Mouse (Mus musculus) lung, embryonic 16.5 days (tissue): ENCODE measurements around the gene Islr. TPM values are rescaled to one million over a fixed set of nuclear protein-coding genes. Genes with fewer than 3 reads are reported as not detected.

Experiments used
- ATAC-seq: fragments of 200-750 bp; cut with Nextera tagmentation; 2 replicates; pipeline ENCODE4 v1.8.0; 2017; ENCODE audit warnings: low read depth, mild to moderate bottlenecking, moderate library complexity
- H3K27ac ChIP-seq: fragments of 300-500 bp; sonication (generic); 2 replicates; pipeline ENCODE4 v1.5.1; 2014; ENCODE audit warnings: mild to moderate bottlenecking, control low read depth, low read length
- H3K27me3 ChIP-seq: fragments of 300-500 bp; sonication (generic); 2 replicates; pipeline ENCODE4 v1.6.1; 2014; ENCODE audit warnings: low read depth, low read length, mixed read lengths; ENCODE audit not compliant: control insufficient read depth, insufficient read depth
- H3K36me3 ChIP-seq: fragments of 300-500 bp; sonication (generic); 2 replicates; pipeline ENCODE4 v1.6.1; 2014; ENCODE audit warnings: low read length; ENCODE audit not compliant: control insufficient read depth, insufficient read depth
- H3K4me1 ChIP-seq: fragments of 300-500 bp; sonication (generic); replicated peaks from 2 replicates; pipeline ENCODE4 v1.6.1; 2014; ENCODE audit warnings: low read length, mixed read lengths; ENCODE audit not compliant: control insufficient read depth, insufficient read depth
- H3K4me2 ChIP-seq: fragments of 300-500 bp; sonication (generic); 2 replicates; pipeline ENCODE4 v1.6.1; 2014; ENCODE audit warnings: low read depth, low read length, control low read depth
- H3K4me3 ChIP-seq: fragments of 300-500 bp; sonication (generic); 2 replicates; pipeline ENCODE4 v1.5.1; 2014; ENCODE audit warnings: mild to moderate bottlenecking, low read length, control low read depth
- H3K9ac ChIP-seq: fragments of 300-500 bp; sonication (generic); 2 replicates; pipeline ENCODE4 v1.6.1; 2014; ENCODE audit warnings: low read length, control low read depth
- H3K9me3 ChIP-seq: fragments of 300-500 bp; sonication (generic); 2 replicates; pipeline ENCODE4 v1.6.1; 2016; ENCODE audit warnings: low read length; ENCODE audit not compliant: control insufficient read depth
- WGBS: fragments of 180-500 bp; shearing (Covaris S2); extraction: QIAGEN DNeasy Blood & Tissue Kit; methylation state at CpG from one replicate; pipeline ENCODE4 v1.1.7; 2014; 5-methylcytosine and 5-hydroxymethylcytosine counted together
- polyA plus RNA-seq: library from polyadenylated mRNA; unstranded; fragments of >200 nt; fragmentation: Nextera tagmentation; extraction: Ambion mirVana; gene quantifications from 2 replicates; pipeline ENCODE4 v1.2.1, GENCODE M21; 2015

Gene Islr
- polyA plus RNA-seq, 1 experiment from 2014 or later, result 79.4 TPM

DNA sequence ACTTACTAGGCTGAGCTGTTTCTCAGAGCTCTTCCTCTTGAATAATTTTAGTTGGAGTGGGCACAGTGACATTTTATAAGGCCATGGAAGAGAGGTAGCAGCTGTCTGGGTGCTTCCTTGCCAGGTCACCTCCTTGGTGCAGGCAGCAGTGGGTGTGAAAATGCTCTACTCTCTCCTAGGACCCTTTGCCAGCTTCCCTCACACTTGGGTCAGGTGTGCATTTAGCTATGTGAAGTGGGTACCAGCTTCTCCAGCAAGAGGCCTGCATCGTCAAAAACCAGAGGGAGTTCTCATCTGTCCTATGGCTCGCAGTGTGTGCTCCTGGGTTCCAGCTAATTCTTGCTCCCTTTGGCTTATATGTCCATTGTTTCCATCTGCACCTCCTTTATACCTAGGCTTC, 24.7 kb downstream of the Islr start:
- Histone ChIP-seq H3K36me3 (no peaks in the 10 kb centered on the region), H3K27ac (no peak overlapping the region), H3K27me3 (no peaks in the 10 kb centered on the region), H3K4me1 (no peaks in the 10 kb centered on the region), H3K9ac (no peak overlapping the region), H3K9me3 (no peaks in the 10 kb centered on the region), H3K4me2 (no peak overlapping the region), H3K4me3 (no peak overlapping the region)
- ATAC-seq, result no peak
- WGBS, result 88% methylated on average over 2 of the region's 2 CpGs

DNA sequence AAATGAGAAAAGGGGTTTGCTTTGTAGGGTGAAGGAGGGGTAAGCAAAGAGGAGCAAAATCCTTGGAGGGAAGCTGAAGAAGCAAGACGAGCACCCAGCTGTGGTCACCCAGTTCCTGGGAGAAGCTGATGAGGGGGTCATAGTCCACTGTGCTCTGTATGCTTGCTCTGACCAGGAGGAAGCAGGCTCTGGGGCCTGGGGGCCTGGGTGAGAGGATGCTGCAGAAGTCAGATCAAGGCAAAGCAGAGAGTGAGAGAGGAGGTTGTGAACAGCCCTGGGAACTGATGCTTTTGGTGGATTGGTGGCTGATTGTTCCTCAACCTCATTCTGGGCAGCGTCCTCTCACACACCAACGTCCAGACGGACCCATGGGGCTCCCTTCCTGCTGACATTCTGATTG, 26.9 kb downstream of the Islr start:
- H3K9ac ChIP-seq, result no peak overlapping the region
- no peak overlapping the region for H3K4me2 ChIP-seq
- H3K4me3 ChIP-seq, result no peak overlapping the region
- H3K36me3 ChIP-seq, result no peaks in the 10 kb centered on the region
- H3K9me3 ChIP-seq, result no peaks in the 10 kb centered on the region
- 78% methylated on average over 4 of the region's 4 CpGs for WGBS
- no peaks in the 10 kb centered on the region for H3K4me1 ChIP-seq
- H3K27ac ChIP-seq, result no peak overlapping the region
- no peak for ATAC-seq
- no peaks in the 10 kb centered on the region for H3K27me3 ChIP-seq

DNA sequence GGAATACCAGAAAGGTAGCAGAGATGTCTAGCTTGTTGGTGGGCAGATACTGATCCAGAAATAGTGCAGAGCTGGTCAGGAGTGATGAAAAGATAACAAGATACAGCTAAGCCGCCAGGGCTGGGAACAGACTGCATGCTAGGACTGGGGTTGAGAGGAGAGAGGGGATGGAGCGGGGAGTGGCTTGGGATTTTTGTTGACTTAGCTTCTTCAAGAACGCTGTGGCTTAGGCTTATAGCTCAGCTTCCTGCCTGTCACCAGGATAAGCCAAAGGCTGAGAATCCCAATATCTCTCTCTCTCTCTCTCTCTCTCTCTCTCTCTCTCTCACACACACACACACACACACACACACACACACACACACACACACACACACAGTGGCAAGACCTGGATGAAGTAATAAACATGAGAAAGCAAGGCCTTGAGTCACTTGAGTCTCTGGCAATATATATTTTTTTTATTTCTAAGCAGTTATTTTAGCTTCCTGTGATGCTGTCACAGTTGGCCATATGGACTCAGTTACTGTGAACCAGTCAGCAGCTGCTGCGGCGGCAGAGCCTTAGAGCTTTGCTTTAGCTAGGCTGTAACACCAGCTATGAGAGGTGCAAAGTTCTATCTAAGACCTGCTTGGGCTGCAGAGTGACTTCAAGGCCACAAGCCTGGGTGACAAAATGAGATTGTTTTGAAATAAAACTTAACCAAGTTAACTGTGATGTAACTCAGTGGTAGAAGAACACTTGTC, 28.2 kb downstream of the Islr start:
- H3K27ac ChIP-seq, result no peak overlapping the region
- no peaks in the 10 kb centered on the region for H3K27me3 ChIP-seq
- H3K4me1 ChIP-seq, result no peaks in the 10 kb centered on the region
- ATAC-seq, result no peak
- H3K9me3 ChIP-seq, result no peaks in the 10 kb centered on the region
- H3K4me3 ChIP-seq, result no peak overlapping the region
- no peak overlapping the region for H3K4me2 ChIP-seq
- no peaks in the 10 kb centered on the region for H3K36me3 ChIP-seq
- H3K9ac ChIP-seq, result no peak overlapping the region
- WGBS, result 22% methylated on average over 5 of the region's 5 CpGs

DNA sequence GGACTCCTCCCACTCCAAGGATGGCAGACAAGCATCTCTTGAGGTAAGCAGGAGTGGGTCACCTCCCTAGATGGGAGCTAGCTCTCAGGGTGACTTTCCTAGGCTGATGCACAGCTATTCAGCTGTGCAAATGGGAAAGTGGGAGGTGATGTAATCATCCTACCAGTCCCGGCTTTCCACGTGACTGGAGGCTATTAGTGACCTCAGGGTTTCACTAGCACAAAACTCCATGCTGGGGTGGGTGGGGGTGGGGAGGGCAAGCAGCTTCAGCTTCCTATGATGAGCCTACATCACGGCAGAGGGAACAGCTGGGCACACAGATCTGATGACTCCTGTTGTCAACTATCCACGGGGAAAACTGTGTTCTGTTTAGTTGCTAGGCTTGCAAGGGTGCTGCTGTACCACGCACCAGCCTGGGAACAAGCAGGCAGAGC, 29.3 kb downstream of the Islr start:
- Histone ChIP-seq H3K27ac (no peak overlapping the region), H3K4me3 (no peak overlapping the region), H3K4me2 (no peak overlapping the region), H3K9ac (no peak overlapping the region), H3K36me3 (no peaks in the 10 kb centered on the region), H3K9me3 (no peaks in the 10 kb centered on the region), H3K27me3 (no peaks in the 10 kb centered on the region), H3K4me1 (no peaks in the 10 kb centered on the region)
- 29% methylated on average over 5 of the region's 5 CpGs for WGBS
- no peak for ATAC-seq

GRCm38 (mm10) chr9:58172863-58173262, 31.2 kb downstream of the Islr start:
- Histone ChIP-seq H3K27ac (no peak overlapping the region), H3K4me1 (no peaks in the 10 kb centered on the region), H3K9me3 (no peaks in the 10 kb centered on the region), H3K4me3 (no peak overlapping the region), H3K27me3 (no peaks in the 10 kb centered on the region), H3K4me2 (no peak overlapping the region), H3K9ac (no peak overlapping the region), H3K36me3 (no peaks in the 10 kb centered on the region)
- ATAC-seq, result no peak
- 55% methylated on average over 2 of the region's 2 CpGs for WGBS

DNA sequence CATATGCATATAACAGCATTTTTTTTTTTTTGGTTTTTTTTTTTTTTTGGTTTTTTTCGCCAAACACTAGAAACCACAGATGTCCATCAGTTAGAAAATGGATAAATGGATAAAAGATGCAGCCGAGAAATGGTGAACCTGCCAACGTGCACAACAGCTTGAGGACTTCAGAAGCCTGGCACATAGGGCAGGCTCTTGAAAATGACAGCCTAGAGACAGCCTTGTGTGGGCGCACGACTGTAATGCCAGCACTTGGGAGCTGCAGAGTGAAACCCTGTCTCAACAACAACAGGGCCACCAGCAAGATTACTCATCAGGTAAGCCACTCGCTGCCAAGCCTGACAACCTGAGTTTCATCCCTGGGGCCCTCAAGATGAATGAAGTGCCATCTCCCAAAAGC, 34.7 kb downstream of the Islr start:
- 71% methylated on average over 6 of the region's 6 CpGs for WGBS
- Histone ChIP-seq H3K27ac (no peak overlapping the region), H3K36me3 (no peaks in the 10 kb centered on the region), H3K9ac (no peak overlapping the region), H3K9me3 (no peaks in the 10 kb centered on the region), H3K4me3 (no peak overlapping the region), H3K4me1 (no peaks in the 10 kb centered on the region), H3K4me2 (no peak overlapping the region), H3K27me3 (no peaks in the 10 kb centered on the region)
- ATAC-seq, result no peak

DNA sequence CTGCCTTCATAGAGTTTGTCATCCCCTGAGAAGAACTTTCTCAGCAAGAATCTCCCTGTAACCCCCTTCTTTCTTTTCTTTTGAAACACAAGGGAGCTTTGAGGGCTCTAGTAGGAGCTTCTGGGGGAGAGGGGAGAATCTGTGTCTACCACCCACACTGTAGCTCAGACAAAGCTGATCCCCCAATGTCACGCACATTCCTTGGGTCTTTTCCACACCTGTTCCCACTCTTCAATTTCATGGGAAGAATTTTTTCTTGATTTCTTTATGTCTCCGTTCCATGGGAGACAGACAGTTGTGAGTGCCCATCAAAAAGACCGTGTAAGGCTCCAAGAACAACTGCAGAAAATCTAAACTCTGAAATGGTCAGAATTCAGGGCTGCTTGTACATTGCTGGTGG, 35.2 kb downstream of the Islr start:
- Histone ChIP-seq H3K27ac (no peak overlapping the region), H3K27me3 (no peaks in the 10 kb centered on the region), H3K4me3 (no peak overlapping the region), H3K9ac (no peak overlapping the region), H3K9me3 (no peaks in the 10 kb centered on the region), H3K4me1 (no peaks in the 10 kb centered on the region), H3K4me2 (no peak overlapping the region), H3K36me3 (no peaks in the 10 kb centered on the region)
- no peak for ATAC-seq
- WGBS, result 73% methylated on average over 3 of the region's 3 CpGs

DNA sequence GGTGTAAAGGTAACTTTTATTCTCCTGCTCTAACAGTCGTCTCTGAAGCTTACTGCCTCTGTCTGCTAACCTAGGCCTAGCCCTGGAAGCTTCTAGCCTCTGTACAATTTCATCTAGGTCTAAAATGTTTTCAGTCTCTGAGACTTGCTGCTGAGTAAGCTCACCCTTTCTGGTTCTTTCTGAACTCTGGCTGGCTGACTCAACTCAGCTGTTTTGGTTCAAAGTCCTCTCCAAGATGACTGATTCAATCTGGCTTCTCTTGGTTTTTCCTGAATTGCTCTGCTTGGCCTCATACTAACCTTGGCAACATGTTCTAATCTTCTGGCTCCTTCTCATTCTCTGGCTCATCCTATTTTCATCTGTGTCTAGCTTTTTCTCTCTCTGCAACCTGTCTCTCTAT, 38.3 kb downstream of the Islr start:
- H3K36me3 ChIP-seq, result no peaks in the 10 kb centered on the region
- ATAC-seq, result no peak
- H3K4me2 ChIP-seq, result no peak overlapping the region
- no peak overlapping the region for H3K9ac ChIP-seq
- no peaks in the 10 kb centered on the region for H3K9me3 ChIP-seq
- no peaks in the 10 kb centered on the region for H3K4me1 ChIP-seq
- H3K27me3 ChIP-seq, result no peaks in the 10 kb centered on the region
- no peak overlapping the region for H3K27ac ChIP-seq
- 80% methylated on average over 1 of the region's 1 CpGs for WGBS
- H3K4me3 ChIP-seq, result no peak overlapping the region

- no peaks in the 10 kb centered on the region for H3K9me3 ChIP-seq
- 59% methylated on average over 5 of the region's 5 CpGs for WGBS
- H3K9ac ChIP-seq, result no peak overlapping the region
- no peaks in the 10 kb centered on the region for H3K27me3 ChIP-seq
- H3K27ac ChIP-seq, result no peak overlapping the region
- H3K4me2 ChIP-seq, result no peak overlapping the region
- no peaks in the 10 kb centered on the region for H3K36me3 ChIP-seq
- H3K4me1 ChIP-seq, result peaks cover 22% of the 10 kb centered on the region
- no peak overlapping the region for H3K4me3 ChIP-seq
- no peak for ATAC-seq
Measured at GRCm38 (mm10) chr9:58163146-58163545, 41.0 kb downstream of the Islr start.

DNA sequence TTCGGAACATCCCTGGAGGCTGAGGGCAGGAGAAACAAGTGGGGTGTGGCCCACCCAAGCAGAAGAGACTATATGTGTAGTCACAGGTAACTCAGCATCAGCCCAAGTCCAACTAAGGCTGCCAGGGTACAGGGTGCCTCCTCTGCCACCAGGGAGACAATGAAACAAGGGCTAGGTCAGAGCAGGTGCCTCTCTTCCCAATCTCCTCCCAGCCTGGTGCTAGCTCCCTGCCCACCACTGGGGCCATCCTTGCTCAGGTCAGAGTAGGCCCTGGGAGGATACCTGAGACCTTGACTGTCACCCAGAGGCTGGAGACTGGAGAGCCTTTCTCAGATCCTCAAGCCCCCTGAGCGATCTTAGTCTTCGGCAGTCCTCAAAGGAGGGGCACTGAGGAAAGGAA, 41.9 kb downstream of the Islr start:
- no peaks in the 10 kb centered on the region for H3K36me3 ChIP-seq
- 86% methylated on average over 3 of the region's 3 CpGs for WGBS
- H3K9ac ChIP-seq, result no peak overlapping the region
- H3K27ac ChIP-seq, result no peak overlapping the region
- no peak overlapping the region for H3K4me2 ChIP-seq
- H3K4me3 ChIP-seq, result no peak overlapping the region
- H3K9me3 ChIP-seq, result no peaks in the 10 kb centered on the region
- peaks cover 31% of the 10 kb centered on the region for H3K4me1 ChIP-seq
- H3K27me3 ChIP-seq, result no peaks in the 10 kb centered on the region
- no peak for ATAC-seq
